In genomic region chr13:94364336-94364735, GRCm38 (mm10) we compare ENCODE assay signal across 22 mouse cellular contexts. TPM values are rescaled to one million over a fixed set of nuclear protein-coding genes. Genes with fewer than 3 reads are reported as not detected.
DNase-seq lines count a peak whose midpoint lies in the region; ATAC-seq and TF ChIP-seq lines count a peak whose summit lies in the region.
"Had no signal": no experiment of that assay in that cellular context is flagged by ENCODE, and none has a peak within 500 bp of the region (broad histone marks: within the 10 kb centered on the region; RNA-seq: fewer than 3 reads in every experiment).

No protein-coding gene starts in this region.

- no peaks in the 10 kb centered on the region; the same call in 1 of the 2 replicates for H3K36me3 ChIP-seq in ES-Bruce4 (ENCODE audit: control insufficient read depth, insufficient read depth, low read length, poor library complexity, severe bottlenecking)
- H3K36me3 ChIP-seq in hindbrain, embryonic 16.5 days (ENCODE audit: control insufficient read depth, insufficient read depth, low read length): no peaks in the 10 kb centered on the region
- H3K36me3 ChIP-seq: hindbrain, embryonic 15.5 days had no signal

- H3K9ac ChIP-seq in ES-Bruce4 (ENCODE audit: low read depth, poor library complexity, severe bottlenecking): no peak overlapping the region
- H3K9ac ChIP-seq in hindbrain, embryonic 16.5 days (ENCODE audit: low read depth, low read length): no peak overlapping the region
- H3K9ac ChIP-seq: forebrain, embryonic 13.5 days; forebrain, postnatal 0 days; heart, embryonic 12.5 days; hindbrain, embryonic 15.5 days had no signal

- H3K27ac ChIP-seq in ES-Bruce4 (ENCODE audit: insufficient read depth, low read length): peak overlapping the region; percentile 73
- no peak overlapping the region for H3K27ac ChIP-seq in hindbrain, embryonic 16.5 days (ENCODE audit: low read depth, low read length)
- H3K27ac ChIP-seq: embryonic facial prominence, embryonic 10.5 days; forebrain, embryonic 13.5 days; hindbrain, embryonic 15.5 days had no signal

- TF ChIP-seq CTCF in ES-Bruce4 (IDR thresholded peaks at IDR 0.05; ENCODE audit: low read depth, low read length): no peak

- DNase-seq in heart, adult 11 months: peak; percentile 57
- no peak for DNase-seq in heart, postnatal 14 days
- DNase-seq in ZHBTc4 (ENCODE audit: low read depth, low spot score): peak; percentile 33
- DNase-seq in frontal cortex, postnatal 25 days (ENCODE audit: low spot score in 2 of 2): no peak
- DNase-seq: adrenal gland, postnatal 14 days; B cell, adult 2 months; cerebellum, adult 11-12 months; cerebellum, adult 9-10 months; cerebellum, postnatal 36 days; forebrain, postnatal 0 days; heart, postnatal 36 days; kidney, adult 11 months had no signal

- WGBS in hindbrain, embryonic 16.5 days: 96% methylated on average over 2 of the region's 2 CpGs

- intact Hi-C loops in heart, postnatal 14 days (cut with DNase I): no loop called here

- no peak for TF ChIP-seq POLR2A in ES-Bruce4 (IDR thresholded peaks at IDR 0.05; ENCODE audit: insufficient read depth, low read length)

- TF ChIP-seq EP300 in ES-Bruce4 (IDR thresholded peaks at IDR 0.05; ENCODE audit: insufficient read depth, low read depth, low read length): no peak

- H3K4me1 ChIP-seq in ES-Bruce4 (ENCODE audit: control insufficient read depth, insufficient read depth, low read length): peaks cover 7% of the 10 kb centered on the region
- peaks cover 6% of the 10 kb centered on the region; the same call in 1 of the 2 replicates for H3K4me1 ChIP-seq in hindbrain, embryonic 16.5 days (ENCODE audit: control insufficient read depth, insufficient read depth, low read depth, low read length)

- ATAC-seq in megakaryocyte, adult 5-6 weeks (ENCODE audit: poor library complexity, severe bottlenecking): peak; percentile 29; the same call in 1 of the 2 replicates
- no peak for ATAC-seq in hindbrain, embryonic 16.5 days
- ATAC-seq in inflammation-experienced regulatory T-cells, adult 6 months: no peak
- ATAC-seq: activated CD4-positive, CD25-positive, alpha-beta regulatory T cell, adult 4 months; CD4-positive, CD25-positive, alpha-beta regulatory T cell, adult 4 months; forebrain, embryonic 13.5 days; forebrain, postnatal 0 days had no signal

- no peaks in the 10 kb centered on the region for H3K9me3 ChIP-seq in ES-Bruce4 (replicated peaks; ENCODE audit: control insufficient read depth, insufficient read depth, low read length, poor library complexity, severe bottlenecking)
- no peaks in the 10 kb centered on the region for H3K9me3 ChIP-seq in hindbrain, embryonic 16.5 days (ENCODE audit: control insufficient read depth, low read length)
- H3K9me3 ChIP-seq: embryonic facial prominence, embryonic 10.5 days; forebrain, embryonic 13.5 days; heart, embryonic 12.5 days; hindbrain, embryonic 15.5 days had no signal

- no peak overlapping the region for H3K4me2 ChIP-seq in hindbrain, embryonic 16.5 days (ENCODE audit: low read length)
- H3K4me2 ChIP-seq: forebrain, embryonic 13.5 days; heart, embryonic 12.5 days; hindbrain, embryonic 15.5 days had no signal

- no peak overlapping the region for H3K4me3 ChIP-seq in ES-Bruce4 (ENCODE audit: low read depth, low read length)
- no peak overlapping the region for H3K4me3 ChIP-seq in hindbrain, embryonic 16.5 days (ENCODE audit: low read length)
- H3K4me3 ChIP-seq: embryonic facial prominence, embryonic 10.5 days; forebrain, embryonic 13.5 days; heart, embryonic 12.5 days; hindbrain, embryonic 15.5 days had no signal

- H3K27me3 ChIP-seq in ES-Bruce4 (ENCODE audit: control insufficient read depth, insufficient read depth, low read length, poor library complexity, severe bottlenecking): no peaks in the 10 kb centered on the region
- H3K27me3 ChIP-seq in hindbrain, embryonic 16.5 days (replicated peaks; ENCODE audit: control insufficient read depth, insufficient read depth, low read length): no peaks in the 10 kb centered on the region
- H3K27me3 ChIP-seq: forebrain, embryonic 13.5 days; heart, embryonic 12.5 days; hindbrain, embryonic 15.5 days had no signal

RNA-seq across cellular contexts. Expression of gene Ap3b1, which starts 5.6 kb away (rescaled TPM):
- 10 to 100 TPM; 24.7 to 26.1 TPM for total RNA-seq in heart, postnatal 14 days (2021)
- 79.3 and 83.0 TPM in 2 replicates for polyA plus RNA-seq in ES-Bruce4 (2011; ENCODE audit: insufficient read depth, insufficient read length, low read depth, missing spikeins)
- total RNA-seq in megakaryocyte, adult 5-6 weeks (2015): 47.0 and 50.7 TPM in 2 replicates
- 103 and 113 TPM in 2 replicates for total RNA-seq in megakaryocyte, adult 5-6 weeks (2017)
- polyA plus RNA-seq in hindbrain, embryonic 16.5 days (2015; fragmentation: Nextera tagmentation; extraction: Ambion mirVana): 27.9 and 28.4 TPM in 2 replicates
- 10 to 100 TPM; 36.2 to 40.6 (median 39.9) TPM for polyA plus RNA-seq in inflammation-experienced regulatory T-cells, adult 6 months (2017; shearing (Covaris generic))

Comparison
In these comparisons a context has a peak if more than half of its experiments do, and no peak if none do; other contexts are left out.
1. DNase-seq: peak in heart, adult 11 months (single experiment) and ZHBTc4 (single experiment); none in heart, postnatal 14 days (0 of 2) and frontal cortex, postnatal 25 days (0 of 2).